Mouse (Mus musculus) stomach, embryonic 15.5 days (tissue): ENCODE data around the gene Tiam1. TPM values are rescaled to one million over a fixed set of nuclear protein-coding genes. Genes with fewer than 3 reads are reported as not detected.

Source experiments
- ATAC-seq: fragments of 200-750 bp; cut with Nextera tagmentation; 2 replicates; pipeline ENCODE4 v1.8.0; 2017; ENCODE audit warnings: low read depth, moderate number of reproducible peaks, moderate TSS enrichment; ENCODE audit not compliant: insufficient read depth, low FRiP score
- H3K27ac ChIP-seq: fragments of 300-500 bp; sonication (generic); 2 replicates; pipeline ENCODE4 v1.5.1; 2015; ENCODE audit warnings: mild to moderate bottlenecking, inconsistent platforms
- H3K27me3 ChIP-seq: fragments of 300-500 bp; sonication (generic); replicated peaks from 2 replicates; pipeline ENCODE4 v1.6.1; 2015; ENCODE audit warnings: inconsistent platforms
- H3K36me3 ChIP-seq: fragments of 300-500 bp; sonication (generic); 2 replicates; pipeline ENCODE4 v1.6.1; 2015; ENCODE audit warnings: inconsistent platforms
- H3K4me1 ChIP-seq: fragments of 300-500 bp; sonication (generic); 2 replicates; pipeline ENCODE4 v1.6.1; 2015; ENCODE audit warnings: inconsistent platforms
- H3K4me2 ChIP-seq: fragments of 300-500 bp; sonication (generic); 2 replicates; pipeline ENCODE4 v1.6.1; 2015; ENCODE audit warnings: mild to moderate bottlenecking, inconsistent platforms
- H3K4me3 ChIP-seq: fragments of 300-500 bp; sonication (generic); replicated peaks from 2 replicates; pipeline ENCODE4 v1.5.1; 2015; ENCODE audit warnings: inconsistent platforms
- H3K9ac ChIP-seq: fragments of 300-500 bp; sonication (generic); 2 replicates; pipeline ENCODE4 v1.6.1; 2015; ENCODE audit warnings: inconsistent platforms
- H3K9me3 ChIP-seq: fragments of 300-500 bp; sonication (generic); 2 replicates; pipeline ENCODE4 v1.6.1; 2016; ENCODE audit warnings: inconsistent platforms
- whole genome bisulfite sequencing: fragments of 180-500 bp; shearing (Covaris S2); methylation state at CpG from one replicate; pipeline ENCODE4 v1.1.7; 2015; 5-methylcytosine and 5-hydroxymethylcytosine counted together
- polyA plus RNA-seq: library from polyadenylated mRNA; unstranded; fragments of >200 nt; fragmentation: Nextera tagmentation; extraction: Ambion mirVana; gene quantifications from 2 replicates; pipeline ENCODE4 v1.2.1, GENCODE M21; 2015

Tiam1 gene
- polyA plus RNA-seq, 1 experiment from 2014 or later = 19.5 TPM

- Histone ChIP-seq H3K27me3 (no peaks in the 10 kb centered on the region), H3K4me1 (peaks cover 8% of the 10 kb centered on the region), H3K36me3 (no peaks in the 10 kb centered on the region), H3K27ac (no peak overlapping the region), H3K9ac (no peak overlapping the region), H3K4me2 (no peak overlapping the region), H3K9me3 (no peaks in the 10 kb centered on the region), H3K4me3 (no peak overlapping the region)
- 74% methylated on average over 8 of the region's 8 CpGs for WGBS
- no peak for ATAC-seq
These were observed 223.2 kb downstream of the Tiam1 start for GRCm38 (mm10) chr16:89920417-89920816.

GRCm38 (mm10) chr16:89917404-89917803, 226.2 kb downstream of the Tiam1 start:
- ATAC-seq = no peak
- Histone ChIP-seq H3K27ac (no peak overlapping the region), H3K4me3 (no peak overlapping the region), H3K4me2 (no peak overlapping the region), H3K27me3 (no peaks in the 10 kb centered on the region), H3K36me3 (no peaks in the 10 kb centered on the region), H3K9me3 (no peaks in the 10 kb centered on the region), H3K9ac (no peak overlapping the region), H3K4me1 (no peaks in the 10 kb centered on the region)
- 87% methylated on average over 15 of the region's 15 CpGs for whole genome bisulfite sequencing

- H3K36me3 ChIP-seq = no peaks in the 10 kb centered on the region
- WGBS = 87% methylated on average over 4 of the region's 4 CpGs
- H3K4me1 ChIP-seq = no peaks in the 10 kb centered on the region
- no peaks in the 10 kb centered on the region for H3K9me3 ChIP-seq
- H3K27me3 ChIP-seq = no peaks in the 10 kb centered on the region
- no peak overlapping the region for H3K9ac ChIP-seq
- H3K4me3 ChIP-seq = no peak overlapping the region
- no peak for ATAC-seq
- no peak overlapping the region for H3K4me2 ChIP-seq
- no peak overlapping the region for H3K27ac ChIP-seq
These were observed 228.6 kb downstream of the Tiam1 start for GRCm38 (mm10) chr16:89914946-89915345.

DNA sequence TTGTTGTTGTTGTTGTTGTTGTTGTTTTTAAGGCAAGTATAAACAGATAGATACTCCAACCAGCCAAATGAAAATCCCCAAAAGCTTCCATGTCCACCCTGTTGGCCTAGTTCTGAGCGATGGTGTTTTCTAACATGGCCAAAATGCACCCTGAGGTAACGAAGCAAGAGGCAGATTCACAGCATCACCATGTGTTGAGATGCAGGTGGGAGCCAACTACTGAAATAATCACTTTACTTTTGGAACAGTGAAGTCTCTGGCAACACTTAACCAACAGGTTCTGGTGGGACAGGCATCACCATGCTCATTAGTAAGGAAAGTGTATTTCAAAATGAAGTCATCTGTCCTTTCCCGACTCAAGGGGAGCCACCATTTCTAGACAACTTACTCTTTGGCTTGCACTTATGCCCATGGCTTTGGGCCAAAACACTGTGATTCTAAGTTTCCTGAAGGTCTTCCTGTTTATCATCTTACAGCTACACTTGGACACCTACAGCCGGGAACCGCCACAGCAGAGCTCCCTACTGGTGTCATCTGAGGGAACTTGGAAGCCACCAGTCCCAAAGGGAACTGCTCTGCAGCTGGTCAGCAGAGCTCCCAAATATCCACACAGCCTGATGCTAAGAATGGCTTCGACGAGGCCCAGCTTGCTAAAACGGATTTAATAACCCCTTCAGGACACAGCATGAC, 230.7 kb downstream of the Tiam1 start:
- no peaks in the 10 kb centered on the region for H3K9me3 ChIP-seq
- 58% methylated on average over 8 of the region's 8 CpGs for WGBS
- no peak overlapping the region for H3K4me2 ChIP-seq
- no peaks in the 10 kb centered on the region for H3K36me3 ChIP-seq
- H3K27ac ChIP-seq = no peak overlapping the region
- no peak overlapping the region for H3K9ac ChIP-seq
- no peak for ATAC-seq
- H3K4me3 ChIP-seq = no peak overlapping the region
- H3K27me3 ChIP-seq = no peaks in the 10 kb centered on the region
- peaks cover 4% of the 10 kb centered on the region; the same call in 1 of the 2 replicates for H3K4me1 ChIP-seq

- H3K27ac ChIP-seq = no peak overlapping the region
- H3K36me3 ChIP-seq = no peaks in the 10 kb centered on the region
- ATAC-seq = no peak
- H3K4me1 ChIP-seq = peaks cover 4% of the 10 kb centered on the region; the same call in 1 of the 2 replicates
- H3K9ac ChIP-seq = no peak overlapping the region
- no peak overlapping the region; the same call in 1 of the 2 replicates for H3K4me2 ChIP-seq
- H3K27me3 ChIP-seq = no peaks in the 10 kb centered on the region
- WGBS = 68% methylated on average over 26 of the region's 26 CpGs
- H3K9me3 ChIP-seq = no peaks in the 10 kb centered on the region
- H3K4me3 ChIP-seq = no peak overlapping the region
These were observed 234.0 kb downstream of the Tiam1 start for GRCm38 (mm10) chr16:89909393-89910068.

DNA sequence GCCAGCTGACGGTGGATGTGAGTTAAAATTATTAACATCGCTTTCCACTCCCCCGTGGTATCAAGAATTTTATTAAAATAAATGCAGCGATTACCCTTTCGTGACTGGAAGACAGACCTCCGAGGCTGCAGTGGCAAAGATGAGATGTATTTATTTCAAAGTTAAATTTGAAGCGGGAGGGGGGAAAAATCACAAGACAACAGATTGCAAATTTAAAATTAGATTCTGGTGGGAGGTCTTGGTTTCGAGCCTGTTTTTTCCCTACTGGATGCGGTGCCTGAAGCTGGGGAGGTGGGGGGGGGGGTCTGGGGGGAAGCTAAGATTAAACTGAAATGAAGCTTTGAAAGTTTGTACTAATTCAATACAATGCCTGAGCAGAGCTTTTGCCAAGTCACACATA, 235.9 kb downstream of the Tiam1 start:
- Histone ChIP-seq H3K27ac (no peak overlapping the region), H3K9me3 (no peaks in the 10 kb centered on the region), H3K4me3 (no peak overlapping the region), H3K4me1 (peaks cover 4% of the 10 kb centered on the region; the same call in 1 of the 2 replicates), H3K9ac (no peak overlapping the region), H3K27me3 (no peaks in the 10 kb centered on the region), H3K36me3 (no peaks in the 10 kb centered on the region), H3K4me2 (no peak overlapping the region)
- ATAC-seq = no peak
- 65% methylated on average over 9 of the region's 9 CpGs for WGBS

- Histone ChIP-seq H3K36me3 (no peaks in the 10 kb centered on the region), H3K4me1 (peaks cover 4% of the 10 kb centered on the region; the same call in 1 of the 2 replicates), H3K4me3 (no peak overlapping the region), H3K27ac (no peak overlapping the region), H3K4me2 (no peak overlapping the region), H3K27me3 (no peaks in the 10 kb centered on the region), H3K9ac (no peak overlapping the region), H3K9me3 (no peaks in the 10 kb centered on the region)
- WGBS = 81% methylated on average over 7 of the region's 7 CpGs
- no peak for ATAC-seq
These were observed 236.7 kb downstream of the Tiam1 start for GRCm38 (mm10) chr16:89906909-89907308.

DNA sequence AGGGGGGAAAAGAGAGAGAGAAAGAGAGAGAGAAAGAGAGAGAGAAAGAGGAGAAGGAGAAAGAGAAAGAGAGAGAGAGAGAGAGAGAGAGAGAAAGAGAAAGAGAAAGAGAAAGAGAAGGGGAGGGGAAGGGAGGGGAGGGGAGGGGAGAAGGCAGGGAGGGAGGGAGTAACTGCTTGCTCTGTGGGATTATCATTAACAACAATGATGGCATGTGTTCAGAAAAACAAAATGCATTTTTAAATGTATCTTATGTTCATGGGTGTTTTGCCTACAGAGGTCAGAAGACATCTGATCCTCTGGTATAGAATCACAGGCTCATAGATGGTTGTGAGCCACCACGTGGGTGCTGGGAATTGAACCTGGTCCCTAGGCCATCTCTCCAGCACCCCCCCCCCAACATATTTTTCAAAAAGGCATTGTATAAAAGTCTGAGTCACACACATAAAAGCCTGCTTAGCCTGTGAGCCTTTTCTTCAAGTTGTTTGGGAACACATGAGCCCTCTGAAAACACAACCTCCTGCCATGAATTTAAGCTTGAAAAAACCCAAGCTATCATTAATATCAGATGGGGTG, 237.8 kb downstream of the Tiam1 start:
- ATAC-seq = no peak
- no peak overlapping the region for H3K4me2 ChIP-seq
- 90% methylated on average over 1 of the region's 1 CpGs for WGBS

GRCm38 (mm10) chr16:89904121-89904520, 239.4 kb downstream of the Tiam1 start:
- H3K4me1 ChIP-seq = peaks cover 4% of the 10 kb centered on the region; the same call in 1 of the 2 replicates
- no peaks in the 10 kb centered on the region for H3K27me3 ChIP-seq
- WGBS = 90% methylated on average over 12 of the region's 12 CpGs
- no peak overlapping the region for H3K4me2 ChIP-seq
- H3K4me3 ChIP-seq = no peak overlapping the region
- no peak overlapping the region for H3K9ac ChIP-seq
- no peak for ATAC-seq
- H3K27ac ChIP-seq = no peak overlapping the region
- no peaks in the 10 kb centered on the region for H3K36me3 ChIP-seq
- H3K9me3 ChIP-seq = no peaks in the 10 kb centered on the region

More for the DNA sequence above, 237.8 kb downstream of the Tiam1 start:
- Histone ChIP-seq H3K27me3 (no peaks in the 10 kb centered on the region), H3K4me3 (no peak overlapping the region), H3K27ac (no peak overlapping the region), H3K9ac (no peak overlapping the region), H3K36me3 (no peaks in the 10 kb centered on the region), H3K4me1 (peaks cover 4% of the 10 kb centered on the region; the same call in 1 of the 2 replicates), H3K9me3 (no peaks in the 10 kb centered on the region)

DNA sequence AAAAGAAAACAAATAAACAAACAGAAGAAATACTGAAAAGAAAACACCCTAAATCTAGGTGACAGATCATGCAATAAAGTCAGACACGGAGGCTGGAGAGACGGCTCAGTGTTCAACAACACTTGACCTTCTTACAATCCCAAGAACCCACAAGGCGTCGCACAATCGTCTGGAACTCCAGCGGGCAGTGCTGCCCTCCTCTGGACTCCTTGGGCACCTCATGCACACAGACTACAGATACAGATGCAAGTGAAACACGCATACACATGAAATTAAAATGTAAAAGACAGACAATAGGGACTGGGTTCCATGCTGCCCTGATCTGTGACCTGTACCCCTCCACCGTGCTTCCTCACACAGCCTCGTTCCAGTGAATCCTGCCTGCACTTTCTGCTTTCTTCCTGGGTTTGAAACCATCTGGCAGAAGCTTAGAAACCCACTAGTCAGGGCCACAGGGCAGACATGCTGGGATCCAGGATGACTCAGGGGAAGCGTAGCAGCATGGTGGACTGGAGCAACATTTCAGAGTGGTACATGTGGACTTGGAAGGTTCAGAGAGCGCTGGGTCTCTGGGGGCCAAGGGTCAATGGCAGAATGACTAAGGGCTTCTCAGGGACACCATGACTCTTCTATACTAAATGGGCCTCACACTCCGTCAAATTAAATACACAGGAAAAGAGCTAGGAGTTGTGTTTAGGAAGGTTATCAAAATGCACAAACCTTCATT, 240.8 kb downstream of the Tiam1 start:
- no peak overlapping the region for H3K4me3 ChIP-seq
- no peaks in the 10 kb centered on the region for H3K27me3 ChIP-seq
- H3K9ac ChIP-seq = no peak overlapping the region
- H3K9me3 ChIP-seq = no peaks in the 10 kb centered on the region
- WGBS = 85% methylated on average over 12 of the region's 12 CpGs
- H3K4me1 ChIP-seq = no peaks in the 10 kb centered on the region
- no peak for ATAC-seq
- H3K36me3 ChIP-seq = no peaks in the 10 kb centered on the region
- no peak overlapping the region for H3K27ac ChIP-seq
- H3K4me2 ChIP-seq = no peak overlapping the region

DNA sequence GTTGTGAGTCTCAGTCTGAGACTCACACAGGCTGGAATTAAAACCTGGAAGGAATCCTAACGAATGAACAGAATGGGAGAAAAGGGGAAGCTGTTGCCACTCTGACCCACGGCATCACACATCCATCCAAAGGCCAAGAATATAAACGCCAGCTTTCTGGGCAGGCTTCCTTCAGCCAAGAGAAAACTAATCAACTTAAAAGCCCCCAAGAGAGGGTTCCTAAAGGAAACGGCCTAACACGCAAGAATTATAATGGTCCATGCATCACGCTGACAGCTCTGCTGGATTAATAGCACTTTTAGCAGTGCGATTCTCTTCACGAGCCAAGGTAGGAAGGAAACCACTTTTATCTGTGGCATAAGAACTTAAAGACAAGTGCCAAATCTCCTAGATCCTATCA, 242.9 kb downstream of the Tiam1 start:
- no peak for ATAC-seq
- Histone ChIP-seq H3K27ac (no peak overlapping the region), H3K4me3 (no peak overlapping the region), H3K4me2 (no peak overlapping the region), H3K4me1 (no peaks in the 10 kb centered on the region), H3K36me3 (no peaks in the 10 kb centered on the region), H3K27me3 (no peaks in the 10 kb centered on the region), H3K9ac (no peak overlapping the region), H3K9me3 (no peaks in the 10 kb centered on the region)
- WGBS = 32% methylated on average over 8 of the region's 8 CpGs

DNA sequence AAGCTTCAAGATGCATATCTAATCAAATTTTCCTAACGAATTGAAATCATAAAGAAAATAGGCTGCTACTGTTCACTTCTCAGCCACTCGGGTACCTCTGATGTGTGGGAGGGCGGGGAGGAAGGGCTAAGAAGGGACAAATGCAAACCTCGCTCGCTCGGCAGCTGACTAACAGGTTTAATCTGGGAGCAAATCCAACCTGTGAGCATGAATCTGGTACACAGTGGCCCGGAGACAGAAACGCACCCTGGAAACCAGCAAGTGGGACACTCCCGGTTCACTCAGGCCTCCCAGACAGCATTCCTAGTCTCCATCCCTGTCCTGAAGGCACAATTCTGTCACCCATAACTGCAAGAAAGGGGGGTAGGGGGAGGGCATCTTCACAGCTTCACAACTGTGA, 244.4 kb downstream of the Tiam1 start:
- 62% methylated on average over 9 of the region's 9 CpGs for WGBS
- Histone ChIP-seq H3K36me3 (no peaks in the 10 kb centered on the region), H3K4me1 (no peaks in the 10 kb centered on the region), H3K4me3 (no peak overlapping the region), H3K27ac (no peak overlapping the region), H3K9ac (no peak overlapping the region), H3K9me3 (no peaks in the 10 kb centered on the region), H3K27me3 (no peaks in the 10 kb centered on the region), H3K4me2 (no peak overlapping the region)
- ATAC-seq = peak; percentile 27; the same call in 1 of the 2 replicates
